Mouse (Mus musculus) adrenal gland (tissue): ENCODE data around the gene Olfr1370.
"Not testable (repeated sequence)": the region's sequence is repeated elsewhere in the genome, so short reads cannot be mapped to it uniquely, and the experiment has no call there.

ENCODE experiments used
- intact Hi-C: fragments of 180-260 bp; cut with DNase I; formaldehyde crosslinking; loops from one replicate; pipeline ENCODE4 v1.15.1; 2025
- long read RNA-seq, 2 experiments: library from polyadenylated mRNA; unstranded; transcript quantifications; one replicate each; pipeline ENCODE4 v2.0.0; 2020; ENCODE audit warnings: borderline replicate concordance in 1 of 2; ENCODE audit not compliant: insufficient replicate concordance in 1 of 2

Olfr1370 gene
- long read RNA-seq, experiment 1 = 0 reads
- long read RNA-seq, experiment 2 = 0 reads

- intact Hi-C loops = no loop called here
Observed at GRCm38 (mm10) chr13:21074847-21075246, at the start of gene Olfr1370. Gene Olfr1370, minus strand, starts transcription at chr13:21074947.

GRCm38 (mm10) chr13:21114121-21114520 is 39.4 kb upstream of the Olfr1370 start:
- intact Hi-C loops = no loop called here

GRCm38 (mm10) chr13:21111183-21111582 is 36.4 kb upstream of the Olfr1370 start, which contains the start of gene Olfr1369-ps1:
Gene Olfr1369-ps1, plus strand, starts transcription at chr13:21111483.
- intact Hi-C loops = not testable (repeated sequence)

- intact Hi-C loops = no loop called here
Observed at GRCm38 (mm10) chr13:21110441-21110840, 35.7 kb upstream of the Olfr1370 start.

- intact Hi-C loops = no loop called here
Observed at GRCm38 (mm10) chr13:21109759-21110158, 35.0 kb upstream of the Olfr1370 start.

GRCm38 (mm10) chr13:21082686-21083085 is 7.9 kb upstream of the Olfr1370 start:
- intact Hi-C loops = no loop called here

GRCm38 (mm10) chr13:21066021-21066420 is 8.7 kb downstream of the Olfr1370 start:
- intact Hi-C loops = no loop called here

GRCm38 (mm10) chr13:21050118-21050517 is 24.6 kb downstream of the Olfr1370 start:
- intact Hi-C loops = no loop called here

GRCm38 (mm10) chr13:21040589-21041199 is 34.1 kb downstream of the Olfr1370 start:
- intact Hi-C loops = no loop called here

- intact Hi-C loops = loop anchor here (2.0 to 10.0 kb wide), 2 partner anchors 95 to 721 kb away; no protein-coding TSS in a partner anchor
Observed at GRCm38 (mm10) chr13:21035981-21036380, 38.8 kb downstream of the Olfr1370 start.

GRCm38 (mm10) chr13:21035011-21035410 is 39.7 kb downstream of the Olfr1370 start:
- intact Hi-C loops = loop anchor here (2.0 to 10.0 kb wide), 2 partner anchors 94 to 720 kb away; no protein-coding TSS in a partner anchor

GRCm38 (mm10) chr13:21033176-21033575 is 41.6 kb downstream of the Olfr1370 start:
- intact Hi-C loops = loop anchor here (10.0 kb wide), 1 partner anchor 718 kb away; no protein-coding TSS in a partner anchor

- intact Hi-C loops = no loop called here
Observed at GRCm38 (mm10) chr13:21024831-21025230, 49.9 kb downstream of the Olfr1370 start.
